Mouse (Mus musculus): ENCODE measurements around the gene Sorbs2.

Gene Sorbs2

GRCm38 (mm10) chr8:45579714-45580543 lies 72.3 kb downstream of the Sorbs2 start:
- no peak for DNase-seq

- DNase-seq: no peak
Observed at GRCm38 (mm10) chr8:45580544-45580866, 72.9 kb downstream of the Sorbs2 start.

- no peak for DNase-seq
Observed at GRCm38 (mm10) chr8:45583856-45584255, 76.3 kb downstream of the Sorbs2 start.

- DNase-seq: no peak
Observed at GRCm38 (mm10) chr8:45584390-45585052, 76.9 kb downstream of the Sorbs2 start.

GRCm38 (mm10) chr8:45585158-45585557 lies 77.6 kb downstream of the Sorbs2 start:
- DNase-seq: no peak

DNA sequence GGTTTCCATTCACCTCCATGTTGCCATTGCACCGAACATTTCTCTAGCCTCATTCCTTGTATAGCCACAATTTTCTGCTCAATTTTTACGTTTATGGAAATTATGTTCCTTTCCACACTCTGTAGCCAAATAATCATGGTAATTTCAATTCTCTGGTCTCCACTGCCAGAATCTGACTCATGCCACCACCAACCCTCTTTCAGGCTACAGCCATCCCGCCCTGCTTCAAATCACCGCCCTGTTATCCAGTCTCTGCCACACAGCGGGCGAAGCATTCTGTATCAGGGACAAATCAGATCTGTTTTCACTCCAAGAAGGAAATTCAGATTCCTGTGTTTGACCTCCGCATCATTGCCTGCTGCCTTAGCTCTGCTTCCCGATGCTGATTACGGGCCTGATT lies 79.4 kb downstream of the Sorbs2 start:
- DNase-seq: no peak

DNA sequence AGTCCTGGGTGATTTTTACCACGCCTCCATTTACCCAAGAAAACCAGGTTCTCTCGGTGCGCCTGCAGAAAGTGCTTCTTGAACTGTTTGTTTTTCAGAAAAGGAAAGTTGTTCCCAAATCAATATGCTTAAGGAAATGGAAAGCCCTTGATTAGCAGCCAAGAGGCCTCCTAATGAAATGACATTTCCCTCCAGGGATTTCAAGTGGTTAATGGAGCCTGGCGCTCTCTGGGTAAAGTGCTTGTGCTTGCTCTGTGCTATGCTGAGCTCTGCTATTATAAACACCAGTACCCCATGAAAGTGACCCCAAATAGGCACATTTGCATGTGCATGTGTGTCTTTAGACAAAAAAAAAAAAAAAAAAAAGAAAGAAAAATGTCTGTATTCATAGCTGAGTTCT lies 84.3 kb downstream of the Sorbs2 start:
- no peak for DNase-seq

DNA sequence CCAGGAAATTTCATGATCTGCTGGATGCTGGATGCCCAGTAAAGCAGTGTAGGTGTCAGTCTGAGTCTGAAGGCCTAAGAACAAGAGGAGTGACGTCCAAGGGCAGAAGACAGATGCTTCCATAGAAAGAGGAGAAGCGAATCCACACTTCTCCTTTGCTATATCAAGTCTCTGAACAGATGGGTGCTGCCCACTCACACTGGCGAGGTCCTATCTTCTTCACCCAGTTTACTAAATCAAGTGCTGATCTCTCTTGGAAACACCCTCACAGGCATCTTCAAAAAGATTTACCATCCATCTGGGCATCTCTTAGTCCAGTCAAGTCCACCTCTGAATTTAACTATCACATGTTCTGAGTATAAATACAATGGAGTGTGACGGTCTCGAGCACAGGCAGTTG lies 86.1 kb downstream of the Sorbs2 start:
- no peak for DNase-seq

DNA sequence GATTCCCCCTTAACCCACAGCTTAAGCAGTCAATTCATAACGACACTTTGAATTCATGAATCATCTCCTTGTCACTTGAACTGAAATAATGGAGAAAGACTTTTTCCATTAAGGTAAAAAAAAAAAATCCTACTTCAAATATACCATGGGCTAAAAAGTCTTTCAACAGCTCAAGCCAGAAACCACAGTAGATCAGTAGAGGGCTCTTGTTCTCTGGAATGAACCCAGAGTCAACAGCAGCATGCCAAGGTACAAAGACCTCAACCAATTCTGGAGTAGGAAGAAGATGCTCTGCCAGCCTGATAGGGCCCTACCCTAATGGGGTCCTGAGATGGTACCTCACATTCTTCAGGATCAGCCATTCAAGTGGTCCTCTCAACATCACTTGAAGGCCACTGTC lies 88.4 kb downstream of the Sorbs2 start:
- no peak for DNase-seq

- no peak for DNase-seq
Observed at GRCm38 (mm10) chr8:45596591-45596990, 89.0 kb downstream of the Sorbs2 start.

- DNase-seq: no peak
Observed at GRCm38 (mm10) chr8:45597631-45598420, 90.2 kb downstream of the Sorbs2 start.

DNA sequence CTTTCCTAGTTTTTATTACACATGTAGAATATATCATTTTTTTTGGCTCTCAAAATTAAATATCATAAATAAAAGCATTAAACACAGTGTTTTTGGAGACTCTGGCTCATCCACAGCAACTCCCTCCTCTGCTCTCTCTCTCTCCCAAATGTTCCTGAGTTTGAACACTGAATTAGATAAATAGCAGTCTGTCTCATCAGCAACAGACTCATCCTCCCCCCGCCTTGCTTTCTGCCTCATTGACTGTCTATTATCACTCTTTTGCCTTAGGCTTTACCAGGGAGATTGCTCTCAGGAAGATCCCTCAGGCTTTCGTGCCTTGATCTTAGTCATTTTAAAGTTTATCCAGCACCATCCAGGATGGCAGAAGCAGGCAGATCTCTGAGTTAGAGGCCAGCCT lies 91.3 kb downstream of the Sorbs2 start:
- DNase-seq: no peak

- peak; percentile 46 for DNase-seq
Observed at GRCm38 (mm10) chr8:45602019-45602418, 94.4 kb downstream of the Sorbs2 start.

- no peak for DNase-seq
Observed at GRCm38 (mm10) chr8:45605419-45605818, 97.8 kb downstream of the Sorbs2 start.

GRCm38 (mm10) chr8:45607012-45607411 lies 99.4 kb downstream of the Sorbs2 start:
- DNase-seq: no peak

GRCm38 (mm10) chr8:45608413-45608812 lies 100.8 kb downstream of the Sorbs2 start:
- no peak for DNase-seq

DNA sequence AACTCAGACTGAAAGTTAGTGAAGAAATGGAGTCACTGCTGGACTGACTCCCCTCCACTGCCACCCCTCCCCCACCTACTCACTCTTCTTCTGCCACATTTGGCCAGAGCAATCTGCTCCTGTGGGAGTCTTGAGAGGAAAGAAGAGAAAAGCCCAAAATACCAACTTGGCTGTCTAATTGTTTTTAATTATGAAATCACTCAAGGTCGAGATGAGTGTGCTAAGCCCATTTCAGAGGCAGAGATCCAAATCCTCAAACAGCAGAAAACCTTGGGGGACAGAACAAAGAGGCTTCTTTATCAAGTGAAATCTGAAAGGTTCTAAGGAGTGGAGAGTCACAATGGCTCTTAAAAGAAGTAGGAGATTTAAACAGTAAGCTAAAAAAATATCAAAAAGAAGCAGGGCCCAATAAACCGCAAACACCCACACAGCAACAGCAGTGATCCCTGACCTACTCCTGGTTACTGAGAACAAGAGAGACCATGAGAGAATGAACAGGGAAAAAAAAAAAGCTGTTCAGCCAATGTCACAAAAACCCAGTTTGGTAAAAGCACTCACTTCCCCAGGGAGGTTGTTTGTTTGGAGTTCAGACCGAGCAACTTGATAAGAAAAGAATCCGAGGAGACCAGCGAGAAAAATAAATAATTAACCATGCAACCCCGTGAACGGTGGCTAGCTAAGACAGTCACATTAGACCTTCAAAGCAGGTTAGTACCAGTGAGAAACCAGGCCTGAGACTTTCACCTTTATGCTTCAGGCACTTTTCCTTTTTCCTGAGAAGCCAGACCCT lies 103.0 kb downstream of the Sorbs2 start:
- no peak for DNase-seq

- no peak for DNase-seq
Observed at GRCm38 (mm10) chr8:45611320-45611719, 103.7 kb downstream of the Sorbs2 start.

GRCm38 (mm10) chr8:45614610-45615009 lies 107.0 kb downstream of the Sorbs2 start:
- DNase-seq: peak; percentile 54

DNA sequence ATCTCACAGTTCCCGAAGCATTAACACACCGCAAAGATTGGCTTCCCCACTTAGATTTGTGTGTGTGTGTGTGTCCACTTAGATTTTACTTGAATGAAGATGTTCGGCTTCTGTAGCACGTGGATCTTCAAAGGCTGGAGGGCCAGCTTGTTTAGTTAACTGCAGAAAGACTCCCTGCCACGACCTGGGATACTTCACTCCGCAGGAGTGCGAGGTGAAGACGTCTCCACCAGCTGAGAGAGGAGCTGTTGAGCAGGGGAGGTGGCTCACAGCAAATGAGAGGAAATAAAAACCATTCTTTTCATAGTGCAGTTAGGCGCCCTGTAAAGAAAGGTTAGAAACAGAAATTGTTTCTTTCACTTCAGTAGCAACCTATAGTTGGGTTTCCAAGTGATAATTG lies 107.5 kb downstream of the Sorbs2 start:
- DNase-seq: no peak

GRCm38 (mm10) chr8:45615551-45615950 lies 108.0 kb downstream of the Sorbs2 start:
- no peak for DNase-seq

DNA sequence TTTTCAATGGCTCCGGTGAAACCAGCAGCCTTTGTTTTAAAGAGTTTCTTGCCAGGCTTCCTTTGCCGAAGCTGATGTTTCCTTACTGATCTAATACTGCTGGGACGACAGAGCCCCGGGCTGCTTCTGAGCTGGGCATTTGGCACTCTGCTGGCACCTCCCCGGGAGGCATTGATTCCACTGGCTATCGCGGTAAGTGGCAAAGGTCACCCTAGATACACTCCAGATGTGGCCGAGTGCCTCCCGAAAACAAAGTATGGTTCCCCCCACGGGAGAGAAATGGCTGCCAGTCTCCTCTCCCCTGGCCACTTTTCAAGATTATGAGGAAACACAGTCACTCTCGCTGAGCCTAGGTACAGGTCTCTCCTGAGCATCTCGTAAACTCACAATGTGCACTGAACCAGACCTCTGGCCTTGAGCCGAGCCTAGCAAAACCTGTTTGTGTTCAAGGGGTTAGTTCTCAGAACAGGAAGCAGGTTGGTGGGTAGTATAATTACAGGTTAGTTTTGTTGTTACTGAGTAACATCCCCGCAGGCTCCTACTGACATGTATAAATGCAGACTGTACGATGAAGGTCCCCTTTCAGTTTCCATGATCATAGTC lies 114.1 kb downstream of the Sorbs2 start:
- no peak for DNase-seq

- no peak for DNase-seq
Observed at GRCm38 (mm10) chr8:45626406-45626805, 118.8 kb downstream of the Sorbs2 start.

All from lung, postnatal 10 days (tissue).